Mouse (Mus musculus): Measurements from ENCODE around the gene L1cam. TPM values are rescaled to one million over a fixed set of nuclear protein-coding genes. Genes with fewer than 3 reads are reported as not detected.

The L1cam gene
- total and polyA plus RNA-seq, 3 experiments, result 0.23 to 0.49 (median 0.30) TPM

GRCm38 (mm10) chrX:73864692-73865091 is 31.2 kb downstream of the L1cam start:
- Histone ChIP-seq H3K9me3 (replicated peaks; ENCODE audit: low read length) (no peaks in the 10 kb centered on the region), H3K4me1 (ENCODE audit: control insufficient read depth in 1 of 2, insufficient read depth in 2 of 2) (no peaks in the 10 kb centered on the region), H3K36me3 (replicated peaks in 1 of 2; ENCODE audit: control insufficient read depth in 1 of 2, insufficient read depth in 1 of 2, low read length in 1 of 2) (no peaks in the 10 kb centered on the region), H3K27ac (ENCODE audit: insufficient read depth, low read depth) (no peak overlapping the region), H3K9ac (ENCODE audit: insufficient read depth, low read depth) (no peak overlapping the region), H3K79me2 (replicated peaks; ENCODE audit: control insufficient read depth, extremely low read depth, insufficient read depth, poor library complexity, severe bottlenecking) (no peaks in the 10 kb centered on the region), H3K27me3 (replicated peaks) (no peaks in the 10 kb centered on the region), H3K4me2 (ENCODE audit: insufficient read depth, low read depth, poor library complexity, severe bottlenecking) (no peak overlapping the region), H3K4me3 (replicated peaks in 1 of 3; ENCODE audit: low read depth in 2 of 3, low read length in 2 of 3, poor library complexity in 1 of 3) (no peak overlapping the region)
- in situ Hi-C loops (cut with MboI; ENCODE audit: low pct_ligation_motif_present, low pct_unique_long_range_greater_than_20kb, low sequenced_read_pairs), result no loop called here
- TF ChIP-seq PAX5 (IDR thresholded peaks at IDR 0.05; ENCODE audit: low read length), result no peak
- TF ChIP-seq ZNF384 (IDR thresholded peaks at IDR 0.05; ENCODE audit: low read depth, low read length), result no peak
- TF ChIP-seq CHD1 (IDR thresholded peaks at IDR 0.05; ENCODE audit: low read depth, low read length), result no peak
- no peak for TF ChIP-seq NRF1 (IDR thresholded peaks at IDR 0.05; ENCODE audit: low read depth, low read length)
- TF ChIP-seq MYC (IDR thresholded peaks at IDR 0.05; ENCODE audit: low read depth, low read length), result no peak
- no peak for TF ChIP-seq USF2 (conservative IDR thresholded peaks at IDR 0.05; ENCODE audit: low read depth, low read length)
- no peak for TF ChIP-seq RCOR1 (conservative IDR thresholded peaks at IDR 0.05; ENCODE audit: low read depth, low read length)
- TF ChIP-seq GABPA (IDR thresholded peaks at IDR 0.05; ENCODE audit: insufficient replicate concordance, low read depth, low read length), result no peak
- dilution Hi-C loops (cut with MboI; ENCODE audit: extremely low pct_ligation_motif_present, extremely low pct_unique_long_range_greater_than_20kb, low sequenced_read_pairs), result no loop called here
- DNase-seq (ENCODE audit: extremely low read depth), result no peak

- no peaks in the 10 kb centered on the region for H3K27me3 ChIP-seq (replicated peaks)
- no peak overlapping the region for H3K9ac ChIP-seq (ENCODE audit: insufficient read depth, low read depth)
- TF ChIP-seq MAX (IDR thresholded peaks at IDR 0.05; ENCODE audit: low read length) (no peak), ZC3H11A (IDR thresholded peaks at IDR 0.05; ENCODE audit: low read depth, low read length) (no peak), SMC3 (IDR thresholded peaks at IDR 0.05; ENCODE audit: low read depth, low read length) (no peak), RAD21 (IDR thresholded peaks at IDR 0.05; ENCODE audit: low read depth, low read length) (no peak), HCFC1 (IDR thresholded peaks at IDR 0.05; ENCODE audit: low read depth, low read length) (no peak), ZMIZ1 (IDR thresholded peaks at IDR 0.05; ENCODE audit: low read depth, low read length) (no peak), ZKSCAN1 (IDR thresholded peaks at IDR 0.05; ENCODE audit: borderline replicate concordance, low read depth, low read length) (no peak), MAZ (IDR thresholded peaks at IDR 0.05; ENCODE audit: low read depth, low read length) (no peak), ZNF384 (IDR thresholded peaks at IDR 0.05; ENCODE audit: low read depth, low read length) (no peak), E2F4 (IDR thresholded peaks at IDR 0.05; ENCODE audit: insufficient replicate concordance, low read depth, low read length) (no peak), MYC (IDR thresholded peaks at IDR 0.05; ENCODE audit: low read depth, low read length) (no peak), RCOR1 (conservative IDR thresholded peaks at IDR 0.05; ENCODE audit: low read depth, low read length) (no peak), GABPA (IDR thresholded peaks at IDR 0.05; ENCODE audit: insufficient replicate concordance, low read depth, low read length) (no peak), JUND (conservative IDR thresholded peaks at IDR 0.05; ENCODE audit: low read depth, low read length) (no peak)
- in situ Hi-C loops (cut with MboI; ENCODE audit: low pct_ligation_motif_present, low pct_unique_long_range_greater_than_20kb, low sequenced_read_pairs), result no loop called here
- H3K27ac ChIP-seq (ENCODE audit: insufficient read depth, low read depth), result no peak overlapping the region
- no peaks in the 10 kb centered on the region for H3K4me1 ChIP-seq (ENCODE audit: control insufficient read depth in 1 of 2, insufficient read depth in 2 of 2)
- dilution Hi-C loops (cut with MboI; ENCODE audit: extremely low pct_ligation_motif_present, extremely low pct_unique_long_range_greater_than_20kb, low sequenced_read_pairs), result no loop called here
- no peak overlapping the region for H3K4me2 ChIP-seq (ENCODE audit: insufficient read depth, low read depth, poor library complexity, severe bottlenecking)
- H3K4me3 ChIP-seq (replicated peaks in 1 of 3; ENCODE audit: low read depth in 2 of 3, low read length in 2 of 3, poor library complexity in 1 of 3), result no peak overlapping the region
- no peaks in the 10 kb centered on the region for H3K36me3 ChIP-seq (replicated peaks in 1 of 2; ENCODE audit: control insufficient read depth in 1 of 2, insufficient read depth in 1 of 2, low read length in 1 of 2)
- H3K9me3 ChIP-seq (replicated peaks; ENCODE audit: low read length), result no peaks in the 10 kb centered on the region
- no peaks in the 10 kb centered on the region for H3K79me2 ChIP-seq (replicated peaks; ENCODE audit: control insufficient read depth, extremely low read depth, insufficient read depth, poor library complexity, severe bottlenecking)
- no peak for DNase-seq (ENCODE audit: extremely low read depth)
These were observed 40.9 kb downstream of the L1cam start for GRCm38 (mm10) chrX:73855087-73855408.

Data from CH12.LX (cell line).